Mouse (Mus musculus) regulatory T cell (primary cell): ENCODE measurements around the gene Sepsecs.
"Not testable (repeated sequence)": the region's sequence is repeated elsewhere in the genome, so short reads cannot be mapped to it uniquely, and the experiment has no call there.

Experiments used
- in situ Hi-C: fragments of 300-600 bp; cut with MboI, MseI; formaldehyde crosslinking; loops from one replicate; pipeline ENCODE4 v1.15.1; 2025; ENCODE audit warnings: high pct_unique_total_duplicates

The Sepsecs gene

GRCm38 (mm10) chr5:52669426-52670191 is at the start of gene Sepsecs:
TSS of gene Sepsecs (minus strand) at chr5:52669708.
- in situ Hi-C loops = loop anchor here (10.0 kb wide), 1 partner anchor 475 kb away; the partner anchor contains the start of gene Dhx15

- in situ Hi-C loops = no loop called here
Measured at GRCm38 (mm10) chr5:52716742-52717448, 47.4 kb upstream of the Sepsecs start.

DNA sequence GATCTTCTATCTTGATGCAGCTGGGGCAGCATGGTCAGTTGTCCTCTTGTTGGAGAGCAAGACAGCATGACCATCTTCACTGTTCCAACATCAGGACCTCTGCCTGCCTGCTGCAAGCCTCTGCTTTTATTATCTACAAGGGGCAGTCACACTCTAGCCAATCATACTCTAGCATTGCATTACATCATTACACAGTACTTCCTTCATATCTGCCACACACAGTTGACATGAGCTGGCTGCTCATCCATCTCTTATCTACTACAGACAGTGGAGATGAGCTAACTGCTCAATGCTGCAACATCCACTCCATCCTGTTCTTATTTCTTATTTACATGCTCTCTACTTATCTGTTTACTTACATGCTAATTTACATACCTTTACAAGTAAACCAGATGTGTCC is 43.2 kb upstream of the Sepsecs start:
- in situ Hi-C loops = no loop called here

DNA sequence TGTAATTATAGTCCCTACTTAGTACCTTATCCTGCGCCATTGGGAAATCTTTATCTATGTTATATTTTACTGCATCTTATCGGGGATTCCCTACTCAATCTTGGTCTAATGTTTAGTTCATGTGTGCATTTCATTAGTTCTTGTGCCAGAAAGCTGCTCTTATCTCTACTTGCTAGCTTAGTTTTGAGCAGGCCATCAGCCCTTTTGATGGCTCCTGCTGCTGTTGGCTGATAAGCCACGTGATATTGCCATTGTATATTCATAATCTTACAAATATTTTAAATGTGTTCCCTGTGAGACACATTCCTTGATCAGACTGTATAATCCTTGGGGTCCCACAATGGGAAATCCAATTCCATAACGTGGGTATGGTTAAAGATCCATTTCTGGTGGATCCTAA is 35.1 kb upstream of the Sepsecs start:
- in situ Hi-C loops = no loop called here

DNA sequence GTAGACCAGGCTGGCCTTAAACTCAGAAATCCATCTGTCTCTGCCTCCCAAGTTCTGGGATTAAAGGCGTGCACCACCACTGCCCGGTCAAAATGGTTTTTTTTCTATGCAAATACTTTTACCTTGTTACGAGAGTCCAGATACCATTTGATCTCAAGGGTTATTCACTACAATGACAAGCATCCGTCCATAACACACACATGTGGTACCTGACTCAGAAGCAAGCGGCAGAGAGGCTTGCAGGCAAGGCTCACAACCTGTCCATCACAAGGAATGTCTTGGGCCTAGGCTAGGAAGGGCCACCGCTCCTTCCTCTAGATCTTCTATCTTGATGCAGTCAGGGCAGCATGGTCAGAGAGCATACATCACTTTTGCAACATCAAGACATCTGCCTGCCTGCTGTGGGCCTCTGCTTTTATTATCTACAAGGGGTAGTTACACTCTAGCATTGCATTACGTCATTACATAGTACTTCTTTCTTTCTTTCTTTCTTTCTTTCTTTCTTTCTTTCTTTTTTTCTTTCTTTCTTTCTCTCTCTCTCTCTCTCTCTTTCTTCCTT is 28.5 kb upstream of the Sepsecs start:
- in situ Hi-C loops = not testable (repeated sequence)

DNA sequence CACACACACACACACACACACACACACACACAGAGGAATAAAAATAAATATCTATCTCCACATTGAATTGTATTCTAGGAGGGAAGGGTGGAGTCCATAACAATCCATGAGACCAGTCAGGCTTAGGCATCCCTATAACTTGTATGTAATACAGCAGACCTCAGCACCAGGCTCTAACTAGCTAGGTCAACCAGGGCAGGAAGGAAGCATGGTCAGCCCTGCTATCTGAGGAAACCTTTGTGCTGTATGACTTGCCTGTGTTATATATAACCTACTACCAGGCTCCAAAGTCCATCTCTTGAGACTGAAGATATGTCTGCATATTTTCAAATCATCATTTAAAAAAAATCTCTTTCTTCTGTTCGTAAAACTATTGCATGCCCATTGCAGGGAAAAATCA is 27.8 kb upstream of the Sepsecs start:
- in situ Hi-C loops = no loop called here

DNA sequence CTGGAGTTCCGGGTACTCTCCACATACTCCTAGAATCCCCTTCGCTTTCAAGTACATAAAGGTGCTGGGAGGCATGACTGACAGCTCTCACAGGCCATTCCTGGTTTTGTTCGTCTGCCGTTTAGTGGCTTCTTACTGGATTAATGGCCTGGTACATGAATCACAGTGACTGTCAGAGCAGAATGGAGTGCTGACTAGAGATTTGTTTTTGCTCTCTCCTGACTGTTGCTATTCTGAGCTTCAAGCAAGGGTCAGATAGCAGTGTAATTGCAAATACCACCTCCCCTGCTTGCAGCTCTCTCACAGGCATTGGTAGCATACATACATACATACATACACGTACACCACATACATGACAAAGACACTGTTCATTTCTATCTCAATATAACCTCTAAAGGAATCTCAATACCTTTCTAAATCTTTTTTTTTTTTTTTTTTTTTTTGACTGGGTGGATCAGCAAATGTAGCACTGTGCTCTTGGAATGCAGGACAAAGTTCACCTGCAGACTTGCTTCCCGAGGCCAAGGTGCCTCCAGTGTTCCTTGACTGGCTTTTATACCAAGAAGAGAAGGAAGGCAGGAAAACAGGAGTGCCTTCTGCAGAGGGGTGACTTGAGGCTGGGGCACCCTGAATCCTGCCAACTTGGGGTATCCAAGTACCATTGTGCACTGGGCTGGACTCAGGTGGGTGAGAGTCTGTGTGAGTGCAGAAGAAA is 18.4 kb upstream of the Sepsecs start:
- in situ Hi-C loops = loop anchor here (5.0 kb wide), 1 partner anchor 941 kb away; no protein-coding TSS in a partner anchor

DNA sequence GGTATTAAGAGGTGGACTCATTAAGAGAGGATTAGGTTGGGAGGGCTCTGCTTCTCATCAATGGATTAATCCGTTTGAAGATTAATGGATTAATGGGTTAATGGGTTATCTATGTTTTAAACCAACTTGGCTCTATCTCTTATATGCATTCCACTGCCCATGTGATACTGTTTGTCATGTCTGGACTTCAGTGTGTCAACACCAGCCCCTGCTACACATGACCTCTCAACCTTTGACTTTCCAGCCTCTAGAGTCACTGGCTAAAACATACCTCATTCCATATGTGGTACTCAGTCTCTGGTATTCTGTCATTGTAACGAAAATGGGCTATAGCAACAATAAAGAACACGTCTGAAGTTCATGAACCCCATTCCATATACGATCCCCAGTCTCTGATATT is 11.6 kb upstream of the Sepsecs start:
- in situ Hi-C loops = no loop called here

DNA sequence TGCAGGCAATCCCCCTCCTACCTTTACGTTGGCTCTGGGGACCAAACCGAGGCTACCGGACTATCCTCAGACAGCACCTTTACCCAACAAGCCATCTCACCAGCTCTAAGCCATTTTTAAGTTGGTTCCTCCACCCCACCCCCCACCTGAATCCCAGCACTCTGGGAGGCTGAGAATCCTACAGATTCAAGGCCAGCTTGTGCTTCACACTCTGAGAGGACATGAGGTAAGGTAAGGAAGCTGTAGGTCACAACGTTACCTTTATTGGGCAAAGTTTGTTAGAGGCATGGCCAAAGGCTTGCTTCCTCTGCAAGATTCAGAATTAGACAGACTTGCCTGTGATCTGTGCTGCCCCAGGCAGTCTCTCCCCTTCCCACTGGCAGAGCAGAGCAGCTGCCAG is 10.7 kb upstream of the Sepsecs start:
- in situ Hi-C loops = no loop called here

DNA sequence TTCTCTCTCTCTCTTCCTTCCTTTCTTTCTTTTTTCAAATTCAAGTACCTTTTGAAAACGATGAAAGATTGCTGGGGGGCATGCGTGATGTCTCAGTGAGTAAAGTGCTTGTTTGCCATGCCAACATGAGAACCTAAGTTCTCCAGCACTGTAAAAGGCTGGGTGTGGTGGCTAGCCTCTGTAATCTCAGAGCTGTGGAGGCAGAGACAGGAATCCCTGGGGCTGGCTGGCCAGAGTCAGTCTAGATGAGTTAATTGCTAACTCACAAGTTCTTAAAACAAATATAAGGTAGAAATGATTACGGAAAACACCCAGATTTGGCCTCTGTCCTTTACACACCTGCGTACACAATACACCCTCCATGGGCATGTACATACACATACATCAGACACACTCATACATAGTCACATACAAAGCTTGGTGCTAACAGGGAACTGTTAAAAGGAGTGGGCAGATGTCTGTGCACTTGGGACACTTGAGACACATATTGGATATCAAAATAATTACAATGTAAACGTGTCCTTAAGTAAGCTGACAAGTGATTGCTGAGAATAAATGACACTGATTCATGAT is 9.1 kb upstream of the Sepsecs start:
- in situ Hi-C loops = no loop called here

DNA sequence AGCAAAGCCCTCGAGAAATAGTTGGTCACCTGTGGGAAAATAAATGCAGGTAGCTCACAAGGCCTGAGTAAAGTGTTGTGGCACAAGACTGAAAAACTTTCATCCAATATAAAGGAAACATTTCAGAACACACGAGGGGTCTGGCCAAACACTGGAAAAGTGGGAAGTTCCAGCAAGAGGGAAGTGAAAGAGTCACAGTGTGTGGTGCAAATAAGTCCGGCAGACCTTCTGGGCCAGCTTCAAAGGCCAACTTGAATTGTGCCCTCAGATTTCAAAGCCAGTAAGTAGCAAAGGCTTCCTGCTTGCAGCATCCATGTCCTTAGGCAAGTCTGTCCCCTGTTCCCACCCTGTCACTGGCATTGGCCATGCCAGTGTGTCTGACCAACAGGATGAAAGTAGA is 7.6 kb upstream of the Sepsecs start:
- in situ Hi-C loops = no loop called here

GRCm38 (mm10) chr5:52674384-52675069 is 5.0 kb upstream of the Sepsecs start:
- in situ Hi-C loops = no loop called here

DNA sequence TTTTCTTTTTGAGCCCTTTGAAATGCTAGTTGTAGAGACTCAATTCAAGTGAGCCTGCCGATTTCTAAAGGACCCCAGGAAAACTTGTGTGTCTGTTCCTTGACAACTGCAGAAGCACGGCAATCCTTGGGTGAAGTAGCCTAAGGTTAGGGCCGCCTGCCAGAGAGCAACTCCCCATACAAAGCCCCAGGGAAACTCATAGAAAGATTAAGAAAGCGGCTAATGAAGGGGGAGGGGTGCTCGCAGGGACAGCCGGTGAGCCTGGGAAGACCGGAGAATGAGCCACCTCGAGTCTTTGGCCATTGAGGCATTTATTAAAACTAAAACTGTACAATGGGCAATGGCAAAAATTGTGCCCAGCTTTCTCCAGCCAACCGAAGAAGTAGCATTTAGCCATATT is 3.8 kb upstream of the Sepsecs start:
- in situ Hi-C loops = no loop called here

GRCm38 (mm10) chr5:52670745-52671144 is 1.2 kb upstream of the Sepsecs start:
- in situ Hi-C loops = no loop called here

DNA sequence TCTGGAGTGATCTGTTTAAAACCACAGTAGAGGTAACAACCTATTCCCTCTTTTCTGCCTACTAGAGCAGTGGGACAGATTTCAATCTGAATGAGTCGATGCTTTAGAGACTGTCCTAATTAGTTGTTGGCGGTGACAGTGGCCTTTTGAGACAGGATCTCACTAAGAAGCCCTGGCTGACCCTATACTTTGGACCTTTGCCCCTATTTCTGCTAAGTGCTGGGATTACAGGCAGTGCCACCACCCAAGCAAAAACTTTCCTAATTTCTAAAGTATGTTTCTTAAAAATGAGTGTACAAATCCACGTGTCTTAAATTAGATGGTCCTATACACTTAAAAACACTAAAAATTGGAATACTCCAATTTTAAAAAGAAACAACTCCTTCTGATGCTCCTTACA is 2.7 kb downstream of the Sepsecs start:
- in situ Hi-C loops = loop anchor here (10.0 kb wide), 1 partner anchor 472 kb away; the partner anchor contains the start of gene Dhx15

DNA sequence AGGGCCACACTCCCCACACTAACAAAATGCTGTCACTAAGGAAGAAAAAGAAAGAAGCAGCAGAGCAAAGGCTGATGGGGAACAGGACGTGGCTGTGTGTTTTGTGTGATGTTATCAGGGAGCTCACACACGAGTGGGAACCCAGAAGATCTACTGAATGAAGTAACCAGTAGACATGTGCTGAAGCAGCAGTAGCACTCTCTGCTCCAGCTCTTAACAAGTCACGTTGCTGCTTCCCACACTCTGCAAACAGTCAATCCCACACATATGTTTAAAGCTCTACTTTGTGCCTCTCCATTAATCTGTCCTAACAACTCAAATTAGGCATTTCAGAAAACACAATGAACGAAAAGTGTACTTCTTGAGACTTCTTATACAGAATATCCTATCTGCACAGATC is 11.6 kb downstream of the Sepsecs start:
- in situ Hi-C loops = no loop called here

- in situ Hi-C loops = no loop called here
Measured at GRCm38 (mm10) chr5:52657336-52657735, 12.2 kb downstream of the Sepsecs start.

DNA sequence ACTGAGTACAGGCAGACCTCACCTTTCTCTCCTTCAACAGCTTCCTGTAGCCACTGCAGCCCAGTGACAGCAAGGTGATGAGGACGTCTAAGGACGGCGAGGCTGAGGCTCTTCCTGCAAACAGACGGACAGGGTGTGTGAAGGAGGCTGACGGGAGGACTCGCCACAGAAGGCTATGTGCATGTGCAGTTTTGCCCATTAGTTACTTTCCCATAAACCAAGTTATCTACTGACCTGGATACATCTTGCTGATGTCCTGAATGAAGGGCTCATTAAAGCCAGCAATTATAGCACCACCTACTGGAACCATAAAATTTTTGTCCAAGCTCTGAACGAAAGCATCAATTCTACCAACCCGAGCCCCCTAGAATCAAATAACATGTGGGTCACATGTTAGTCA is 13.5 kb downstream of the Sepsecs start:
- in situ Hi-C loops = no loop called here

- in situ Hi-C loops = no loop called here
Measured at GRCm38 (mm10) chr5:52654961-52655360, 14.5 kb downstream of the Sepsecs start.

DNA sequence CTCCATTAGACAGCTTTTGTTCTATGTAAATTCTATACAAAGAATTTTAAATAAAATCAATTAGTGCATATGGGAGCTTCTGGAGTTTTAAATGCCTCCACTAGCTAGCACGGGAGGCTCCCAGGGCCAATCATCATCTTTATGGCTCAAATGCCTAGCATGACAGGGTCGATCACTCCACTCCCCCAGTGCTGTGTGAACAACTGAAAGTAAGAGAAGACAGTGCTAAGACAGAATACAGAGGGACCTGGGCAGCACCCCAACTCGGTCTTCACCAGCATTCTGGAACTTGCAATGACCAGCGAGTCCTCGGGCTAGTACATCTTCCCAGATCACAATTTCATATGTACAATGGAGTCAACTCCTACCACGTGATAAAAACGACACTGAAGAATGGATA is 16.9 kb downstream of the Sepsecs start:
- in situ Hi-C loops = no loop called here

- in situ Hi-C loops = no loop called here
Measured at GRCm38 (mm10) chr5:52652086-52652485, 17.4 kb downstream of the Sepsecs start.
